Comparison of ENCODE assay signal across 11 mouse cellular contexts in genomic region chr17:3218364-3218763, GRCm38 (mm10).
A peak's percentile ranks its signal among the peaks of the same experiment; 100 is the strongest.
DNase-seq lines count a peak whose midpoint lies in the region; ATAC-seq and TF ChIP-seq lines count a peak whose summit lies in the region.
"Had no signal": no experiment of that assay in that cellular context is flagged by ENCODE, and none has a peak within 500 bp of the region (broad histone marks: within the 10 kb centered on the region; RNA-seq: fewer than 3 reads in every experiment).

No protein-coding gene starts in this region.

- no peaks in the 10 kb centered on the region for H3K4me1 ChIP-seq in intestine, postnatal 0 days (replicated peaks; ENCODE audit: control insufficient read depth, insufficient read depth, low read length)
- H3K4me1 ChIP-seq in intestine, embryonic 15.5 days (replicated peaks): peaks cover 7% of the 10 kb centered on the region; the same call in 1 of the 2 replicates
- H3K4me1 ChIP-seq: hindbrain, embryonic 12.5 days had no signal

- no peaks in the 10 kb centered on the region for H3K9me3 ChIP-seq in intestine, postnatal 0 days (ENCODE audit: control insufficient read depth)
- H3K9me3 ChIP-seq in intestine, embryonic 15.5 days: no peaks in the 10 kb centered on the region
- H3K9me3 ChIP-seq: embryonic facial prominence, embryonic 13.5 days; hindbrain, embryonic 12.5 days had no signal

- H3K9ac ChIP-seq in intestine, postnatal 0 days (ENCODE audit: low read depth, low read length): no peak overlapping the region
- H3K9ac ChIP-seq in intestine, embryonic 15.5 days: no peak overlapping the region
- H3K9ac ChIP-seq: embryonic facial prominence, embryonic 13.5 days; hindbrain, embryonic 12.5 days had no signal

- TF ChIP-seq CTCF in intestine, postnatal 0 days (IDR thresholded peaks at IDR 0.05; ENCODE audit: low read depth): no peak

- H3K4me3 ChIP-seq in intestine, postnatal 0 days (ENCODE audit: low read depth, low read length): no peak overlapping the region
- H3K4me3 ChIP-seq in intestine, embryonic 15.5 days (replicated peaks): no peak overlapping the region
- H3K4me3 ChIP-seq: embryonic facial prominence, embryonic 13.5 days; hindbrain, embryonic 12.5 days had no signal

- ATAC-seq in intestine, postnatal 0 days: peak; percentile 67
- ATAC-seq in intestine, embryonic 15.5 days: no peak
- ATAC-seq: forebrain, embryonic 14.5 days had no signal

- H3K36me3 ChIP-seq in intestine, postnatal 0 days (ENCODE audit: control insufficient read depth, insufficient read depth): peaks cover 25% of the 10 kb centered on the region
- H3K36me3 ChIP-seq in intestine, embryonic 15.5 days: no peaks in the 10 kb centered on the region

- no peaks in the 10 kb centered on the region for H3K27me3 ChIP-seq in intestine, postnatal 0 days (replicated peaks; ENCODE audit: control insufficient read depth, insufficient read depth, low read length)
- H3K27me3 ChIP-seq in intestine, embryonic 15.5 days (replicated peaks): no peaks in the 10 kb centered on the region
- H3K27me3 ChIP-seq: embryonic facial prominence, embryonic 13.5 days; hindbrain, embryonic 12.5 days had no signal

- 61% methylated on average over 7 of the region's 7 CpGs for WGBS in intestine, postnatal 0 days
- 35% methylated on average over 7 of the region's 7 CpGs for WGBS in intestine, embryonic 15.5 days

- H3K27ac ChIP-seq in intestine, postnatal 0 days (ENCODE audit: low read depth, low read length): no peak overlapping the region
- no peak overlapping the region for H3K27ac ChIP-seq in intestine, embryonic 15.5 days
- H3K27ac ChIP-seq: embryonic facial prominence, embryonic 13.5 days; hindbrain, embryonic 12.5 days had no signal

- no peak overlapping the region for H3K4me2 ChIP-seq in intestine, postnatal 0 days (replicated peaks; ENCODE audit: low read depth)
- H3K4me2 ChIP-seq in intestine, embryonic 15.5 days (replicated peaks): no peak overlapping the region
- H3K4me2 ChIP-seq: embryonic facial prominence, embryonic 13.5 days; hindbrain, embryonic 12.5 days had no signal

- DNase-seq in 3T3-L1 (ENCODE audit: low read depth, low spot score) (peak; percentile 49), NIH3T3 (ENCODE audit: low read depth) (peak; percentile 56)
- peak; percentile 19 to 72 for DNase-seq in kidney, postnatal 36 days
- no peak for DNase-seq in cerebellum, adult 9-11 months
- DNase-seq in retina, postnatal 1 day: no peak
- DNase-seq: cerebellum, postnatal 25 days had no signal

Comparison
In these comparisons a context has a peak if more than half of its experiments do, and no peak if none do; other contexts are left out.
1. DNase-seq: peak in 3T3-L1 (single experiment), NIH3T3 (single experiment) and kidney, postnatal 36 days (2 of 2); none in cerebellum, adult 9-11 months (single experiment) and retina, postnatal 1 day (single experiment).